Mouse (Mus musculus) small intestine, adult 2 months (tissue): ENCODE results near the gene Gm11554. TPM values are rescaled to one million over a fixed set of nuclear protein-coding genes. Genes with fewer than 3 reads are reported as not detected.
"Not testable (repeated sequence)": the region's sequence is repeated elsewhere in the genome, so short reads cannot be mapped to it uniquely, and the experiment has no call there.

Experiments used
- H3K27ac ChIP-seq: fragments of 200-500 bp; 2 replicates; pipeline ENCODE4 v1.5.1; 2012; ENCODE audit warnings: low read depth, low read length, control low read depth, inconsistent platforms; ENCODE audit not compliant: insufficient read depth
- H3K27me3 ChIP-seq: fragments of 200-500 bp; 2 replicates; pipeline ENCODE4 v1.6.1; 2012; ENCODE audit warnings: mild to moderate bottlenecking, moderate library complexity, low read length, inconsistent platforms; ENCODE audit not compliant: control insufficient read depth, insufficient read depth
- H3K36me3 ChIP-seq: fragments of 200-500 bp; 2 replicates; pipeline ENCODE4 v1.6.1; 2012; ENCODE audit warnings: mild to moderate bottlenecking, low read length, control low read depth, inconsistent platforms; ENCODE audit not compliant: control insufficient read depth, insufficient read depth
- H3K4me1 ChIP-seq: fragments of 200-500 bp; 2 replicates; pipeline ENCODE4 v1.6.1; 2012; ENCODE audit warnings: low read length, inconsistent platforms, mixed read lengths; ENCODE audit not compliant: control insufficient read depth, insufficient read depth, insufficient read length
- H3K4me3 ChIP-seq: fragments of 200-500 bp; 2 replicates; pipeline ENCODE4 v1.5.1; 2012; ENCODE audit warnings: low read depth, mild to moderate bottlenecking, control low read depth, inconsistent platforms, low read length, moderate library complexity
- CTCF ChIP-seq: fragments of 200-500 bp; IDR thresholded peaks from 2 replicates; pipeline ENCODE4 v1.5.1; 2012; ENCODE audit warnings: low read depth, mild to moderate bottlenecking, control low read depth, inconsistent platforms, low read length, moderate library complexity, mixed read lengths; ENCODE audit not compliant: insufficient replicate concordance, insufficient read length; ENCODE audit errors: extremely low read depth
- POLR2A ChIP-seq: fragments of 200-500 bp; IDR thresholded peaks from 2 replicates; pipeline ENCODE4 v1.6.1; 2012; ENCODE audit warnings: low read depth, mild to moderate bottlenecking, control low read depth, inconsistent platforms, low read length, moderate library complexity
- whole genome bisulfite sequencing: fragments of 180-500 bp; shearing (Covaris S2); methylation state at CpG from one replicate; pipeline ENCODE4 v1.1.7; 2018; 5-methylcytosine and 5-hydroxymethylcytosine counted together
- polyA plus RNA-seq: library from polyadenylated mRNA; depleted of rRNA; stranded (reverse); fragments of >200 nt; gene quantifications from 2 replicates; pipeline ENCODE4 v1.2.3, GENCODE M21; 2012; rRNA removed

Gene Gm11554
- not detected in 2 replicates for polyA plus RNA-seq

DNA sequence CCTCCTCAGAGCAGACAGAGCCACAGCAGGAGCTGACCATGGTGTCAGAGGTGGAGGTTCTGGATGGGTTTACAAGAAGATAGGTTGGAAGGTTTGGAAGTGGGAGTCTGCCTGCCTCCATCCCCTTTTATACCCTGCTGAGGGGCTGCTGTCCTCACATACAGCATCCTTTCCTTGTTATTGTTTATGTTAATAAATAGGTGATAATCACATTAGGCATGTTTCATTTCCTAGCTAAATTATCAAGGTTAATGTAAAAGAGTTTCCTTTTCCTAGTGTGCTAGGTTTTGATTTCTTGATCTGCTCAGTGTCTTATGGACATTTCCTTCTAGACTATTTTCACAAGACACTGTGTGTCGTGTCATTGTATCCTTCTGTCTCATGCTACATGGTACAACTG is at the start of gene Gm11554:
Gm11554 (minus strand) TSS at position 101 of the 400 bp plus-strand sequence.
- H3K27ac ChIP-seq, H3K4me3 ChIP-seq, H3K36me3 ChIP-seq, H3K4me1 ChIP-seq, H3K27me3 ChIP-seq: not testable (repeated sequence)
- WGBS, result no CpG with 5 or more reads among the region's 1 CpGs

- no peak for TF ChIP-seq CTCF
- no peak for TF ChIP-seq POLR2A
- no peaks in the 10 kb centered on the region for H3K36me3 ChIP-seq
- no peak within 1 kb of the TSS for H3K27ac ChIP-seq
- H3K4me3 ChIP-seq, result no peak within 1 kb of the TSS
- H3K27me3 ChIP-seq, result no peaks in the 10 kb centered on the region
- no peaks in the 10 kb centered on the region for H3K4me1 ChIP-seq
Observed at GRCm38 (mm10) chr11:99851508-99851907, 47.3 kb upstream of the Gm11554 start, which contains the start of gene Krtap4-16. Krtap4-16 (minus strand) TSS chr11:99851608.

- TF ChIP-seq POLR2A (no peak), CTCF (no peak)
- WGBS, result 82% methylated on average over 2 of the region's 2 CpGs
- H3K27me3 ChIP-seq, result no peaks in the 10 kb centered on the region
- H3K4me3 ChIP-seq, result no peak overlapping the region
- no peaks in the 10 kb centered on the region for H3K4me1 ChIP-seq
- H3K27ac ChIP-seq, result no peak overlapping the region
- no peaks in the 10 kb centered on the region for H3K36me3 ChIP-seq
Observed at GRCm38 (mm10) chr11:99846746-99847145, 42.5 kb upstream of the Gm11554 start.

GRCm38 (mm10) chr11:99842185-99842584 is 37.9 kb upstream of the Gm11554 start:
- no peak for TF ChIP-seq CTCF
- no peak for TF ChIP-seq POLR2A
- WGBS, result 74% methylated on average over 1 of the region's 1 CpGs
- Histone ChIP-seq H3K4me3 (no peak overlapping the region), H3K27me3 (no peaks in the 10 kb centered on the region), H3K27ac (no peak overlapping the region), H3K36me3 (no peaks in the 10 kb centered on the region), H3K4me1 (no peaks in the 10 kb centered on the region)

DNA sequence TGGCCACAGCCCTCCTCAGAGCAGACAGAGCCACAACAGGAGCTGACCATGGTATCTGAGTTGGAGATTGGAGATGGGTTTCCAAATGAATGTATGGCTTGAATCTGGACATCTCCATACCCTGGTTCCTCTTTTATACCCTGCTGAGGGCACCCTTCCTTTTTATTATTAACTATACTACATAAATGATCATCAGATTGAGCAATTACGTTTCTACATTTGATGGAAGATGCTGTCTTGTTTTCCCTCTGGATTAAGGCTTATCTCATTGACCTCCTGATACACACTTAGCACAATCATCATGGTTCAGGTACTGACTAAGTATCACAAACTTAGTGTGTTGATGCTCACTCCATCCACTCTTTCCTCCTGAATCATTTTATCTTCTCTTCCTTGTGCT is 33.7 kb upstream of the Gm11554 start, which contains the start of gene 2300003K06Rik:
2300003K06Rik (minus strand) TSS at position 101 of the 400 bp plus-strand sequence.
- 50% methylated on average over 1 of the region's 1 CpGs for WGBS
- TF ChIP-seq CTCF (no peak), POLR2A (no peak)

GRCm38 (mm10) chr11:99815566-99815965 is 11.3 kb upstream of the Gm11554 start, which contains the start of gene Gm11564:
Gm11564 (minus strand) TSS chr11:99815666.
- not testable (repeated sequence) for H3K4me3 ChIP-seq, H3K27ac ChIP-seq, H3K36me3 ChIP-seq, H3K4me1 ChIP-seq, H3K27me3 ChIP-seq
- 78% methylated on average over 2 of the region's 2 CpGs for WGBS

More for the DNA sequence above, 33.7 kb upstream of the Gm11554 start, which contains the start of gene 2300003K06Rik:
- Histone ChIP-seq H3K4me3 (no peak within 1 kb of the TSS), H3K27me3 (no peaks in the 10 kb centered on the region), H3K4me1 (no peaks in the 10 kb centered on the region), H3K36me3 (no peaks in the 10 kb centered on the region), H3K27ac (no peak within 1 kb of the TSS)

DNA sequence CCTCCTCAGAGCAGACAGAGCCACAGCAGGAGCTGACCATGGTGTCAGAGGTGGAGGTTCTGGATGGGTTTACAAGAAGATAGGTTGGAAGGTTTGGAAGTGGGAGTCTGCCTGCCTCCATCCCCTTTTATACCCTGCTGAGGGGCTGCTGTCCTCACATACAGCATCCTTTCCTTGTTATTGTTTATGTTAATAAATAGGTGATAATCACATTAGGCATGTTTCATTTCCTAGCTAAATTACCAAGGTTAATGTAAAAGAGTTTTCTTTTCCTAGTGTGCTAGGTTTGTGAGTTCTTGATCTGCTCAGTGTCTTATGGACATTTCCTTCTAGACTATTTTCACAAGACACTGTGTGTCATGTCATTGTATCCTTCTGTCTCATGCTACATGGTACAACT is 5.5 kb upstream of the Gm11554 start, which contains the start of gene Krtap4-13:
Krtap4-13 (minus strand) TSS at position 101 of the 400 bp plus-strand sequence.
- H3K4me1 ChIP-seq, H3K36me3 ChIP-seq, H3K27me3 ChIP-seq, H3K4me3 ChIP-seq, H3K27ac ChIP-seq: not testable (repeated sequence)

- H3K27ac ChIP-seq, H3K27me3 ChIP-seq, H3K36me3 ChIP-seq, H3K4me1 ChIP-seq, H3K4me3 ChIP-seq: not testable (repeated sequence)
- no CpG with 5 or more reads among the region's 1 CpGs for WGBS
Observed at GRCm38 (mm10) chr11:99798832-99799231, 5.4 kb downstream of the Gm11554 start, which contains the start of gene Gm11569. Gm11569 (minus strand) TSS chr11:99798932.
